Mouse (Mus musculus): ENCODE results near the gene Tmem217. TPM values are rescaled to one million over a fixed set of nuclear protein-coding genes. Genes with fewer than 3 reads are reported as not detected.
A peak's percentile ranks its signal among the peaks of the same experiment; 100 is the strongest.

The Tmem217 gene
- polyA plus RNA-seq, 1 experiment from 2014 or later: 1.1 TPM

DNA sequence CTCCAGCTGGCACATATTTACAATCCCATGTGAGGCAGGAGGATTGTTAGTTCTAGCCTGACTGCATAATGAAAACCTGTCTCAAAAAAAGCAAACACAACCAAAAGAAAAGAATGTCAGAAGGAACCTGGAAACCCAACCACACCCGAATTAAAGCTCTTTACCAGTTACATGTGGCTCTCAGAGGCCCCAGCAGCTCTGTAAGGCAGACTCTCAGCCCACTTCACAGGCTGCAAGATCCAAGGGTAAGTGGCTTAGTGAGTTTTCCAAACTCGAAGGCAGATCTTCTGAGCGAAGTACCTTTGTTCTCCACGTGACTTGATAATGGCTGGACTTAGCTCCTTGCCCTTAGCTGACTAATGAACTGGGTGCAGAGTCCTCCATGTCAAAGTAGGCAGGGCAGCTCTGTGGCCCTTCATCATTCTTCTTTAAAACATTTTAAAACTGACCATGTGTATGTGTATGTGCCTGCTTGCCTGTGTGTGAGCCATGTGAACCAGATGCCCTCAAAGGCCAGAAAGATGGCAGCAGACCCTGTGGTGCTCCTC lies 27.5 kb upstream of the Tmem217 start:
- no peak overlapping the region for H3K27ac ChIP-seq (replicated peaks)
- H3K4me1 ChIP-seq: peaks cover 3% of the 10 kb centered on the region; the same call in 1 of the 2 replicates
- no peak overlapping the region for H3K4me3 ChIP-seq
- H3K27me3 ChIP-seq (ENCODE audit: low read depth, poor library complexity, severe bottlenecking): no peaks in the 10 kb centered on the region
- H3K9me3 ChIP-seq (replicated peaks): no peaks in the 10 kb centered on the region
- DNase-seq (ENCODE audit: low spot score): no peak
- H3K36me3 ChIP-seq: peaks cover 91% of the 10 kb centered on the region
- WGBS: 88% methylated on average over 4 of the region's 4 CpGs

DNA sequence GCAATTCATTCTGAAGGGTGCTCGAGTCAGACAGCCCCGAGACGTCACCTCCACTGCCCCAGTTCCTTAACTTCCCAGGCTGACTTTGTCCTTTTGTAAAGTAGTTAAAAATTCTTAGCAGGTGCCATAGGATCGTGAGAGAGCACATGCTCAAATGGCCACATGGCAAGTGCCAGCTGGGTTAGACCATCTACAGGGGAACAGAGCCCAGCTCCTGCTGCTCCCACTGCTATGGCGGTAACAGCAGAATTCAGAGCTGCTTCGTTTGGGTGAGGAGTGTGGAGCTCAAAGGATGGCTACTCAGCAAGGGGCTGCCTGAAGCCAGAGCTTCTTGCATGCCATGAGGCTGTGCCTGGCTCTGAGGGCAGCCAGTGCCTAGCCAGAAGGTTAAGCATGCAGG lies 17.6 kb upstream of the Tmem217 start:
- DNase-seq (ENCODE audit: low spot score): no peak
- 93% methylated on average over 6 of the region's 6 CpGs for WGBS
- Histone ChIP-seq H3K27ac (replicated peaks) (no peak overlapping the region), H3K4me1 (no peaks in the 10 kb centered on the region), H3K36me3 (peaks cover 88% of the 10 kb centered on the region), H3K4me3 (no peak overlapping the region), H3K9me3 (replicated peaks) (no peaks in the 10 kb centered on the region), H3K27me3 (ENCODE audit: low read depth, poor library complexity, severe bottlenecking) (no peaks in the 10 kb centered on the region)

GRCm38 (mm10) chr17:29568435-29568834 lies 16.2 kb upstream of the Tmem217 start:
- 95% methylated on average over 15 of the region's 15 CpGs for WGBS
- no peak overlapping the region for H3K27ac ChIP-seq (replicated peaks)
- H3K9me3 ChIP-seq (replicated peaks): no peaks in the 10 kb centered on the region
- no peak overlapping the region for H3K4me3 ChIP-seq
- no peaks in the 10 kb centered on the region for H3K27me3 ChIP-seq (ENCODE audit: low read depth, poor library complexity, severe bottlenecking)
- H3K36me3 ChIP-seq: peaks cover 87% of the 10 kb centered on the region
- no peak for DNase-seq (ENCODE audit: low spot score)
- no peaks in the 10 kb centered on the region for H3K4me1 ChIP-seq

- WGBS: 97% methylated on average over 5 of the region's 5 CpGs
- no peaks in the 10 kb centered on the region for H3K27me3 ChIP-seq (ENCODE audit: low read depth, poor library complexity, severe bottlenecking)
- no peaks in the 10 kb centered on the region for H3K9me3 ChIP-seq (replicated peaks)
- no peaks in the 10 kb centered on the region for H3K4me1 ChIP-seq
- no peak overlapping the region for H3K27ac ChIP-seq (replicated peaks)
- peaks cover 58% of the 10 kb centered on the region for H3K36me3 ChIP-seq
- no peak for DNase-seq (ENCODE audit: low spot score)
- no peak overlapping the region for H3K4me3 ChIP-seq
These were observed 13.3 kb upstream of the Tmem217 start for GRCm38 (mm10) chr17:29565521-29565920.

DNA sequence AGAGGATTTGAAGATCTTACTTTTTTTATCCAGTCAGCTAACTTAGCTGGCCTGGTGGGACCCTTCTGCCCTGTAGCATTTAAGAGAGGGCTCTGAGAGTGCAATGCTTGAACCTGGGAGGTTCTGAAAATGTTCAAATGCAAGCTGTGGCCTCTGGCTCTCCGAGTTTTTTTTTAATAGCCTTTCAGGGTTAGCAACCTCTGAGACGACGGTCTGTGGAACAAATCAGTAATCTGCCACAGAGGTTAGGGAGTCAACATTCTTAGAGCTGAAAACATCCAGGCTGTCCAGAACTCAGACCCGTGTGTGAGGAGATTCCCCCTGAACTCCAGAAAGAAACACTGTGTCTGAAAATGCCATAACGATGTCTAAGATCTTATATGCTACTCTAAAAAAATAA lies 6.3 kb upstream of the Tmem217 start:
- no peaks in the 10 kb centered on the region for H3K27me3 ChIP-seq (ENCODE audit: low read depth, poor library complexity, severe bottlenecking)
- no peak for DNase-seq (ENCODE audit: low spot score)
- H3K36me3 ChIP-seq: peaks cover 24% of the 10 kb centered on the region
- H3K4me3 ChIP-seq: no peak overlapping the region
- WGBS: 90% methylated on average over 5 of the region's 5 CpGs
- H3K9me3 ChIP-seq (replicated peaks): peaks cover 5% of the 10 kb centered on the region; the same call in 1 of the 2 replicates
- H3K27ac ChIP-seq (replicated peaks): no peak overlapping the region
- H3K4me1 ChIP-seq: no peaks in the 10 kb centered on the region

DNA sequence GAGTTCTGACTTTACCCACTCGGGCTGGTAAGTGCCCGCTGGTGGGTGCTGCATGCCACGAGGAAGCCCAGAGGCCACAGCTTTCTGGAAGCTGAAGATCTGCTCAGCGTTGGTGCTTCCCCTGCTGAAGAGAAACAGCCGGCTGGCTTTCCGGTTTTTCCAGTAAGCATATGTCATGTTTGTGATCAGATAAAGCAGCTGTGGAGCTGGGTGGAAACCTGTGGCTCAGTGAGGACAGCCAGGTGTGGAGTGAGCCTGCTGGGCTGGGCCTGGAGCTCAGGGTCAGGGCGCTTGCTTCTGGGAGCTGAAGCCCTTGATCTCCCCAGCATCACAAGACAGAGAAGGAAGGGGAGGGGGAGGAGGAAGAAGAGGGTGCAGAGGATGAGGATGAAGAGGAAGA lies 4.7 kb upstream of the Tmem217 start:
- Histone ChIP-seq H3K4me3 (no peak overlapping the region), H3K4me1 (no peaks in the 10 kb centered on the region), H3K27me3 (ENCODE audit: low read depth, poor library complexity, severe bottlenecking) (no peaks in the 10 kb centered on the region), H3K27ac (replicated peaks) (no peak overlapping the region), H3K36me3 (peaks cover 24% of the 10 kb centered on the region), H3K9me3 (replicated peaks) (peaks cover 5% of the 10 kb centered on the region; the same call in 1 of the 2 replicates)
- DNase-seq (ENCODE audit: low spot score): no peak
- 90% methylated on average over 7 of the region's 7 CpGs for WGBS

GRCm38 (mm10) chr17:29556456-29556855 lies 4.3 kb upstream of the Tmem217 start:
- no peak for DNase-seq (ENCODE audit: low spot score)
- H3K27ac ChIP-seq (replicated peaks): no peak overlapping the region
- H3K9me3 ChIP-seq (replicated peaks): peaks cover 5% of the 10 kb centered on the region; the same call in 1 of the 2 replicates
- WGBS: 94% methylated on average over 10 of the region's 10 CpGs
- peaks cover 2% of the 10 kb centered on the region; the same call in 1 of the 2 replicates for H3K4me1 ChIP-seq
- H3K4me3 ChIP-seq: no peak overlapping the region
- H3K36me3 ChIP-seq: peaks cover 24% of the 10 kb centered on the region
- H3K27me3 ChIP-seq (ENCODE audit: low read depth, poor library complexity, severe bottlenecking): no peaks in the 10 kb centered on the region

GRCm38 (mm10) chr17:29554176-29554575 lies 2.0 kb upstream of the Tmem217 start:
- H3K27ac ChIP-seq (replicated peaks): no peak overlapping the region
- H3K9me3 ChIP-seq (replicated peaks): no peaks in the 10 kb centered on the region; the same call in 1 of the 2 replicates
- H3K4me3 ChIP-seq: no peak overlapping the region
- H3K36me3 ChIP-seq: peaks cover 14% of the 10 kb centered on the region
- DNase-seq (ENCODE audit: low spot score): no peak
- peaks cover 23% of the 10 kb centered on the region for H3K4me1 ChIP-seq
- H3K27me3 ChIP-seq (ENCODE audit: low read depth, poor library complexity, severe bottlenecking): no peaks in the 10 kb centered on the region

- no peaks in the 10 kb centered on the region for H3K9me3 ChIP-seq (replicated peaks)
- peak overlapping the region; percentile 97 for H3K4me3 ChIP-seq
- H3K4me1 ChIP-seq: peaks cover 26% of the 10 kb centered on the region
- H3K27me3 ChIP-seq (ENCODE audit: low read depth, poor library complexity, severe bottlenecking): no peaks in the 10 kb centered on the region
- DNase-seq (ENCODE audit: low spot score): no peak
- H3K27ac ChIP-seq (replicated peaks): no peak overlapping the region
- no peaks in the 10 kb centered on the region for H3K36me3 ChIP-seq
- WGBS: 73% methylated on average over 6 of the region's 6 CpGs
These were observed 1.2 kb downstream of the Tmem217 start for GRCm38 (mm10) chr17:29551019-29551418.

- peak within 1 kb of the TSS; percentile 95 for H3K27ac ChIP-seq (replicated peaks)
- WGBS: under 1% methylated on average over 44 of the region's 44 CpGs
These were observed 2.4 kb downstream of the Tmem217 start, which contains the start of the genes Gm17657 and Tbc1d22b for GRCm38 (mm10) chr17:29549543-29550428. TSS of gene Gm17657 (minus strand) at chr17:29549638. TSS of gene Tbc1d22b (plus strand) at chr17:29549785.

DNA sequence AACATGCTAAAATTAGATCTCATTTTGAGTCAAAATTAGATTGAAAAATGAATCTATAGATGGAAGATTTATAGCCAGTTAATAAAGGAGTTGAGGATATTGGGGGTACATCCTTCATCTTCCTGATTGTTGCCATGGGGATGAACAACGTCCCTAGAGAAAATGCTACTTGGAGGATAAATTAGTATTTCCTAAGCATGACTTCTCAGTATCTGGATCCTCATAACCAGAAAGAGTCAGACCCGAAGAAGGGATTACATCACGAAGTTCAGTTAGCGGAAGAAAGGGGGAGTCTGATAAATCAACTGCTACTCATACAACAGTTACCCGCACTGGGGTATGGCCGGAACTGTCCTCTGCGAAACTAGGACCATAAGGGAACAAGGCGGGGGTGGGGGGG lies 3.2 kb downstream of the Tmem217 start:
- Histone ChIP-seq H3K4me3 (peak overlapping the region; percentile 97), H3K27me3 (ENCODE audit: low read depth, poor library complexity, severe bottlenecking) (no peaks in the 10 kb centered on the region), H3K27ac (replicated peaks) (no peak overlapping the region), H3K9me3 (replicated peaks) (no peaks in the 10 kb centered on the region), H3K4me1 (peaks cover 26% of the 10 kb centered on the region), H3K36me3 (no peaks in the 10 kb centered on the region)
- DNase-seq (ENCODE audit: low spot score): no peak
- 58% methylated on average over 8 of the region's 8 CpGs for WGBS

More at GRCm38 (mm10) chr17:29549543-29550428, 2.4 kb downstream of the Tmem217 start, which contains the start of the genes Gm17657 and Tbc1d22b:
- Histone ChIP-seq H3K36me3 (no peaks in the 10 kb centered on the region), H3K9me3 (replicated peaks) (no peaks in the 10 kb centered on the region), H3K27me3 (ENCODE audit: low read depth, poor library complexity, severe bottlenecking) (no peaks in the 10 kb centered on the region), H3K4me1 (peaks cover 26% of the 10 kb centered on the region), H3K4me3 (peak within 1 kb of the TSS; percentile 97)
- peak; percentile 93 for DNase-seq (ENCODE audit: low spot score)

DNA sequence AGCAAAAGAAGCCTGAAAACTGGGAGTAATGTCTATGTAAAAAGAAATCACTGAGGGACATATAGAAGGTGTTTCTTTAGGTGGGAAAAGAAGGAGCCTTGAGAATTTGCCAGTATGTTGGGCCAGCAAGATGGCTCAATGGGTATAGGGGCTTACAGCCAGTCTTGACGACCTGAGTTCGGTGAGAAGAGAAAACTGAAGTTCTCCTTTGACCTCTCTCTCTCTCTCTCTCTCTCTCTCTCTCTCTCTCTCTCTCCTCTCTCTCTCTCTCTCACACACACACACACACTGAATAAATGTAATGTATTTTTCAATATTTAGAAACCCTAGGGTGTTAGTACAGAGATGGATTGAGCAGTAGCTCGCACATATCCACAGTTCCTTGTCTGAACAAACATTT lies 3.7 kb downstream of the Tmem217 start:
- H3K36me3 ChIP-seq: no peaks in the 10 kb centered on the region
- H3K9me3 ChIP-seq (replicated peaks): no peaks in the 10 kb centered on the region
- DNase-seq (ENCODE audit: low spot score): no peak
- no peak overlapping the region for H3K4me3 ChIP-seq
- 68% methylated on average over 3 of the region's 3 CpGs for WGBS
- peaks cover 26% of the 10 kb centered on the region for H3K4me1 ChIP-seq
- H3K27me3 ChIP-seq (ENCODE audit: low read depth, poor library complexity, severe bottlenecking): no peaks in the 10 kb centered on the region
- no peak overlapping the region for H3K27ac ChIP-seq (replicated peaks)

GRCm38 (mm10) chr17:29545241-29545640 lies 6.9 kb downstream of the Tmem217 start:
- DNase-seq (ENCODE audit: low spot score): no peak
- Histone ChIP-seq H3K36me3 (no peaks in the 10 kb centered on the region), H3K4me3 (no peak overlapping the region), H3K4me1 (peaks cover 11% of the 10 kb centered on the region), H3K9me3 (replicated peaks) (no peaks in the 10 kb centered on the region), H3K27ac (replicated peaks) (no peak overlapping the region), H3K27me3 (ENCODE audit: low read depth, poor library complexity, severe bottlenecking) (no peaks in the 10 kb centered on the region)
- WGBS: 95% methylated on average over 5 of the region's 5 CpGs
